Mouse (Mus musculus) ES-Bruce4 (cell line): ENCODE data around the gene Gadd45g. TPM values are rescaled to one million over a fixed set of nuclear protein-coding genes. Genes with fewer than 3 reads are reported as not detected.

Experiments used
- H3K27ac ChIP-seq: 2 replicates; pipeline ENCODE4 v1.5.1; 2012; ENCODE audit warnings: low read length, inconsistent platforms; ENCODE audit not compliant: insufficient read depth
- H3K27me3 ChIP-seq: 2 replicates; pipeline ENCODE4 v1.6.1; 2012; ENCODE audit warnings: mild to moderate bottlenecking, low read length, inconsistent platforms; ENCODE audit not compliant: control insufficient read depth, poor library complexity, insufficient read depth, severe bottlenecking
- H3K36me3 ChIP-seq: 2 replicates; pipeline ENCODE4 v1.6.1; 2012; ENCODE audit warnings: inconsistent platforms, mild to moderate bottlenecking, low read length, moderate library complexity; ENCODE audit not compliant: control insufficient read depth, poor library complexity, insufficient read depth, severe bottlenecking
- H3K4me1 ChIP-seq: one replicate; pipeline ENCODE4 v1.8.1; 2011; ENCODE audit warnings: low read length; ENCODE audit not compliant: control insufficient read depth, insufficient read depth
- H3K4me3 ChIP-seq: 2 replicates; pipeline ENCODE4 v1.5.1; 2011; ENCODE audit warnings: low read depth, mild to moderate bottlenecking, low read length
- H3K9ac ChIP-seq: 2 replicates; pipeline ENCODE4 v1.6.1; 2012; ENCODE audit warnings: low read depth, mild to moderate bottlenecking, inconsistent platforms; ENCODE audit not compliant: poor library complexity, severe bottlenecking
- H3K9me3 ChIP-seq: replicated peaks from 2 replicates; pipeline ENCODE4 v1.6.1; 2012; ENCODE audit warnings: mild to moderate bottlenecking, low read length, inconsistent platforms; ENCODE audit not compliant: control insufficient read depth, poor library complexity, insufficient read depth, severe bottlenecking
- CTCF ChIP-seq: IDR thresholded peaks from one replicate; pipeline ENCODE4 v1.8.1; 2011; ENCODE audit warnings: low read depth, low read length
- EP300 ChIP-seq: IDR thresholded peaks from 2 replicates; pipeline ENCODE4 v1.6.1; 2011; ENCODE audit warnings: low read depth, low read length; ENCODE audit not compliant: insufficient read depth
- POLR2A ChIP-seq: IDR thresholded peaks from one replicate; pipeline ENCODE4 v1.8.1; 2011; ENCODE audit warnings: low read length; ENCODE audit not compliant: insufficient read depth
- polyA plus RNA-seq: library from polyadenylated mRNA; stranded (reverse); fragments of >200 nt; gene quantifications from 2 replicates; pipeline ENCODE4 v1.2.4, GENCODE M21; 2011; ENCODE audit warnings: low read depth; ENCODE audit not compliant: missing spikeins, insufficient read depth, insufficient read length

The Gadd45g gene
- polyA plus RNA-seq, 1 experiment: 6.4 TPM

GRCm38 (mm10) chr13:51866151-51866659 is 19.7 kb downstream of the Gadd45g start:
- Histone ChIP-seq H3K27ac (no peak overlapping the region), H3K36me3 (no peaks in the 10 kb centered on the region), H3K9ac (no peak overlapping the region), H3K9me3 (no peaks in the 10 kb centered on the region), H3K4me3 (no peak overlapping the region), H3K27me3 (no peaks in the 10 kb centered on the region), H3K4me1 (no peaks in the 10 kb centered on the region)
- TF ChIP-seq EP300 (no peak), CTCF (no peak), POLR2A (no peak)

- no peaks in the 10 kb centered on the region for H3K36me3 ChIP-seq
- H3K27ac ChIP-seq: no peak overlapping the region
- no peak for TF ChIP-seq EP300
- TF ChIP-seq POLR2A: no peak
- TF ChIP-seq CTCF: no peak
- no peak overlapping the region for H3K9ac ChIP-seq
- H3K27me3 ChIP-seq: no peaks in the 10 kb centered on the region
- no peaks in the 10 kb centered on the region for H3K4me1 ChIP-seq
- no peaks in the 10 kb centered on the region for H3K9me3 ChIP-seq
- no peak overlapping the region for H3K4me3 ChIP-seq
These were observed 22.1 kb downstream of the Gadd45g start for GRCm38 (mm10) chr13:51868491-51869128.

GRCm38 (mm10) chr13:51869129-51869491 is 22.6 kb downstream of the Gadd45g start:
- Histone ChIP-seq H3K4me1 (no peaks in the 10 kb centered on the region), H3K9me3 (no peaks in the 10 kb centered on the region), H3K36me3 (no peaks in the 10 kb centered on the region), H3K9ac (no peak overlapping the region), H3K27me3 (no peaks in the 10 kb centered on the region), H3K27ac (no peak overlapping the region), H3K4me3 (no peak overlapping the region)
- TF ChIP-seq EP300 (no peak), CTCF (no peak), POLR2A (no peak)

GRCm38 (mm10) chr13:51871148-51871547 is 24.7 kb downstream of the Gadd45g start:
- no peaks in the 10 kb centered on the region for H3K4me1 ChIP-seq
- no peaks in the 10 kb centered on the region for H3K9me3 ChIP-seq
- no peaks in the 10 kb centered on the region for H3K36me3 ChIP-seq
- no peak for TF ChIP-seq POLR2A
- no peak for TF ChIP-seq EP300
- H3K4me3 ChIP-seq: no peak overlapping the region
- no peaks in the 10 kb centered on the region for H3K27me3 ChIP-seq
- no peak overlapping the region for H3K27ac ChIP-seq
- H3K9ac ChIP-seq: no peak overlapping the region

- Histone ChIP-seq H3K27ac (no peak overlapping the region), H3K4me1 (no peaks in the 10 kb centered on the region), H3K9ac (no peak overlapping the region), H3K27me3 (no peaks in the 10 kb centered on the region), H3K9me3 (no peaks in the 10 kb centered on the region), H3K4me3 (no peak overlapping the region), H3K36me3 (no peaks in the 10 kb centered on the region)
- TF ChIP-seq POLR2A (no peak), EP300 (no peak), CTCF (no peak)
These were observed 25.9 kb downstream of the Gadd45g start for GRCm38 (mm10) chr13:51872252-51872962.

- H3K9me3 ChIP-seq: no peaks in the 10 kb centered on the region
- H3K27me3 ChIP-seq: no peaks in the 10 kb centered on the region
- no peaks in the 10 kb centered on the region for H3K36me3 ChIP-seq
- TF ChIP-seq POLR2A (no peak), EP300 (no peak), CTCF (no peak)
- no peak overlapping the region for H3K4me3 ChIP-seq
- no peaks in the 10 kb centered on the region for H3K4me1 ChIP-seq
- no peak overlapping the region for H3K27ac ChIP-seq
- no peak overlapping the region for H3K9ac ChIP-seq
These were observed 26.6 kb downstream of the Gadd45g start for GRCm38 (mm10) chr13:51872963-51873514.
